Mouse (Mus musculus): Measurements from ENCODE around the gene Rbm39.

GRCm38 (mm10) chr2:156180824-156181590 lies 969 bp upstream of the Rbm39 start:
- TF ChIP-seq EP300 (optimal IDR thresholded peaks at IDR 0.05) = no peak
- no peak for TF ChIP-seq CTCF (IDR thresholded peaks at IDR 0.05; ENCODE audit: low read depth)

Measured in stomach, postnatal 0 days (tissue).